ENCODE assay signal across 15 mouse cellular contexts in the genomic region with DNA sequence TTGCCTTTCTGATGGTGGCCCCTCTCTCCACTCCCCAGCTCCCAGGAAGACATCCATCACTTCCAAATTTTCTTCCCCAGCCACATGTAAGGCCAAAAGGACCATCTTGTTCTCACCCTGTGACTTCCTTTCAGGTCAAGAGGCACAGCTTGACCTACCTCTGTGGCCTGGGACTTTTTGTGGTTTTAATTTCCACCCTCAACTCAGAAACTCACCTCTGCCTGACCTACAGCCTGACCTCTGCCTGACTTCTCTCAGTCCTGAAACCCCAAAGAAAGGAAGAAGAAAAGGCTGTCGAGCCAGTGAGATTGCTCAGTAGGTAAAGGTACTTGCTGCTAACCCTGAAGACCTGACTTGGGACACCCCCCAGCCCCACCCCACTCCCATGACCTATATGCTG.
"Had no signal": no experiment of that assay in that cellular context is flagged by ENCODE, and none has a peak within 500 bp of the region (broad histone marks: within the 10 kb centered on the region; RNA-seq: fewer than 3 reads in every experiment).

No protein-coding gene starts in this region.

- H3K36me3 ChIP-seq: neural tube, embryonic 12.5 days; neural tube, embryonic 13.5 days; neural tube, embryonic 15.5 days had no signal

- H3K27ac ChIP-seq: neural tube, embryonic 12.5 days; neural tube, embryonic 13.5 days; neural tube, embryonic 15.5 days had no signal

- H3K4me3 ChIP-seq: neural tube, embryonic 12.5 days; neural tube, embryonic 13.5 days; neural tube, embryonic 15.5 days had no signal

- H3K9me3 ChIP-seq: neural tube, embryonic 12.5 days; neural tube, embryonic 13.5 days; neural tube, embryonic 15.5 days had no signal

- H3K4me2 ChIP-seq: neural tube, embryonic 12.5 days; neural tube, embryonic 13.5 days; neural tube, embryonic 15.5 days had no signal

- DNase-seq: retina, postnatal 1 day; right cerebral cortex, adult 18-20 months; right cerebral cortex, postnatal 14 days; right cerebral cortex, postnatal 25 days; right cerebral cortex, postnatal 4 days; spleen, adult 18-20 months; thymus, adult 18-20 months; thymus, adult 2 months; thymus, postnatal 14 days; thymus, postnatal 25 days; thymus, postnatal 36 days; thymus, postnatal 4 days had no signal

- H3K9ac ChIP-seq: neural tube, embryonic 12.5 days; neural tube, embryonic 13.5 days; neural tube, embryonic 15.5 days had no signal

- H3K27me3 ChIP-seq: neural tube, embryonic 12.5 days; neural tube, embryonic 13.5 days; neural tube, embryonic 15.5 days had no signal
